Mouse (Mus musculus) heart, postnatal 0 days (tissue): Measurements from ENCODE around the gene Gm45716.

Experiments
- CTCF ChIP-seq: IDR thresholded peaks from 2 replicates; pipeline ENCODE4 v1.5.1; 2016; ENCODE audit warnings: antibody characterized with exemption, control low read depth, low read depth
- EP300 ChIP-seq: IDR thresholded peaks from 2 replicates; pipeline ENCODE4 v1.6.1; 2016; ENCODE audit warnings: antibody characterized with exemption, low read depth

DNA sequence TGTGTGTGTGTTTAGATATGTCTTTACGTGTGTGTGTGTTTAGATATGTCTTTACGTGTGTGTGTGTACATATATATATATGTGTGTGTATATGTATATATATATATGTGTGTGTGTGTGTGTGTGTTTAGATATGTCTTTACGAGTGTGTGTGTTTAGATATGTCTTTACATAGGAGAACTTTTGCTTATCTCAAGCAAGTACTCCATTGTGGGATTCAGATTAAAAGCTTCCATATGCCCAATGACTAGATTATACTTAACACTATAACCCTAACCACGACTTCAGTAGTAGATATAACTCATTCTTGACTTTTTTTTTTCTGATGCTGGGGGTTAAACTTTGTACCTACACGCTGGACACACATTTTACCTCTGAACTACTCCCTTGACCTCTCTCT, 92.6 kb downstream of the Gm45716 start:
- no peak for TF ChIP-seq CTCF
- no peak for TF ChIP-seq EP300
